Mouse (Mus musculus): ENCODE data around the gene Btbd6.

The Btbd6 gene

DNA sequence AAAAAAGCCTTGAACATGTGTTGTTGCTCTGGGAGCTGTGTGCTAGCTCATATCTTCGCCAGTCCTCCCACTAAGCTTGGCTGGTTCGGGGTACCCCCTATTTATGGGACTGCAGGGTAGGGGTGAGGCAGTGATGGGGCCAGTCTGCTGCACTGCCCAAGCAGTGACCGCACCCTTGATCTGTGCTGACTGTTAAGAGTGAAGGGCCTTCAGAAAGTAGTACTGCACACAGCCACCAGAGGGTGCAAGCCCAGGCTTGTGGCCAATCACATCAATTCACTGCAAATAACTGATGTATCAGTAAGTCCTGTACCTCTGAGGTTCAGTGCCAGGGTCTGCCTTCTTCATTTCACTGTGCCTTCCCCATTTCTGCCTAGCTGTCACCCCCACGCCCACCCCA, 20.5 kb upstream of the Btbd6 start:
- peak; percentile 85 for DNase-seq

DNA sequence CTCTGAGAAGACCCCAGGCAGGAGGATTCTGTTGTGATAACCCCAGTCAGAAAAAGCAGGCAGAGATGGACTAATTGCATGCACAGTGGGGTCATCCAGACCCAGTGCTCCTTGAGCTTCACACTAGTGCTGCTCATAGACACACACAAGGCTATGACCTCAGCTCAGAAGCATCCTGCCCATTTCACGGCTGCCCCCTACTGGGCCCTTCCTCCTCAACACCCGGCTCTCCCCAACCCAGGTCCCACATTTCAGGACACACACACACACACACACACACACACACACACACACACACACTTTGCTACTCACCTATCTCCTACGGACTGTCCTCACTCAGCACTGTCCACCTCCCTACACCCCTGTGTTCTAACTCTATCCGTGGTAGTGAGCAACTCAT, 18.0 kb upstream of the Btbd6 start:
- DNase-seq, result no peak

DNA sequence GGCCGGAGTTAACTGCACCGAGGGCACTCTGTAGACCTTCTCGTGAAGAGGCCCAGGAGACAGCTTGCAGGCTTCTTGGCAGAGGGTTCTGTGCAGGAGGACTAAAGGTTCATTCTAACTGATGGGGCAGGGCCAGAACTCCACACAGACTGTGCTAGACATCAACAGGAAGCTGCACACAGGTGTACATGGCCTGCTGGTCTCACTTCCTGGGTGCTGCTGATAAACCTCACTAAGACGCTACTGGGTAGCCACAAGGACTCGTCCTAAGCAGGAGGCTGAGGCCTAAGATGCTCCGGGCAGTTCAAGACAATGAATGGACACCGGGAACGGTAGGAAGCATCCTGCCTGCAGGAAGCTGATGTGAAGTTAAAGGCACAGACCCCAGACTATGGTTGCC, 16.9 kb upstream of the Btbd6 start:
- DNase-seq, result no peak

DNA sequence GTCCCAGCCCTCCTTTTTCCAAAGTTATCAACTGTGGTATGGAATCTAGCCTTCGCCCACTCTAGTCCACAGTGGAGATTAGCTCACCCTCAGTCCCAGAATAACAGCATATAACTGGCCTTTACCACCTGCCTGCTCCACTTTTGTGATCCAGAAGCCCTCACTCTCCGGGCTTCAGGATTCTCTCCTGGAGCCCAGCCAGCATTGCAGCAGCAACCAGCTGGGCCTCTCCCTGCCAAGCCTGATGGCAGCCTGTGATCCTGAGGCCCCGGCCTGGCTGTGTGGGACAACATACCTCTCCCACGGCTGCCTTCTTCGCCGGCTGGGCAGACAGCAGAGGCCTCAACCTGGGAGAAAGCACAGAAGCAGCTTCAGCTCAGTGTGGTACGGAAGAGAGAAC, 14.9 kb upstream of the Btbd6 start:
- DNase-seq, result no peak

DNA sequence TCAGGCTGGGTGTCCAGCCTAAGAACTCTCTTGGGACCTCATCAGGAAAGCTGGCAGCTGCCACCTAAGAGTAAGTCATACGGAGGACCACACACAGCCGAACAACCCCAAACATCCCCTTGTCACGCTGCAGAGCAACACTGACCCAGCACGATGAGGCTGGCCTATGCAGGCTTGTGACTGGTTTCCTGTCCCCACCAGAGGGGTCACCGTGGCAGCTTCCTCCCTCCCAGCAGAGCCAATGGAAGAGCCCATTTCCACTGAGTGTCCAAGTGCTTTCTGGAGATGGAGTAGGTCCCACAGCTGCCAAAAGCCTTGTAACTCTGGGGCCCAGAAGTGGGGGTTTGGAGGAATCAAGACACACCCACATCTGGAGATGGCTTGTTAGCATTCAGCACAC, 14.4 kb upstream of the Btbd6 start:
- no peak for DNase-seq

DNA sequence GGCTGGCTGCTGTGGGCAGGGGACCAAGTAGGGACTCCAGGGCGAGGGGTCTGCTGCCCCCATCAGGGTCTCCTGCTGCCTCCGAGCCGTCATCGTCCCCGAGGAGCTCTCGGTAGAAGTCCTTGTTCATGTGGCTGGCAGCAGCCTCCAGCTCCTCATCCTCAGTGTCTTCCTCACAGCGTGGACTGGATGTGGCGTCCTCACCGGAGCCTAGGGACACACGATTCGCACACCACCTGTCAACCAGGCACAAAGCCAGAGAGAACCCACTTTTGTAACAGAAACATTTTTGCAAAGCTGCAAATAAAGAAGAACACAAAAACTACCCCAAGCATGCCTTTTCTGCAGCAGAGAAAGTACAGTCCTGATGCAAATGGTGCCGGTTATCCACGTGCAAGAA, 10.5 kb upstream of the Btbd6 start:
- DNase-seq, result no peak

DNA sequence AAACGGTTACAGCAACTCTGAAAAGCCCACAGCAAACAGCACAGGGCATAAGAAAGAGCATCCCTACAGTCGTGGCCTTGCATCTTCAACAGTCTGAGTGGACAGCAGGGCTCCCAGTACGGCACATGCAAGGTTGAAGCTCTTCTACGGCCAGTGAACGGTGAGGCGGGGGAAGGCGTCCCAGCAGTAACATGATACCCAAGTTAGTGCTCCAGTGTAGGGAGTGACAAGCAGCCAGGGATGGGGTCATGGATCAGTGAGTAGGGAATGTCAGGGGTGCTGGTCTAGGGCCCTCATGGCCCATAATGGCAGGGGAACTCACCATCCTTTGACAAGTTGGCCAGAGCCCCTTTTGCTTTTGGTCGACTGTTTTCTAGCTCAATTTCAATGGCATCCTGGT, 7.3 kb upstream of the Btbd6 start:
- no peak for DNase-seq

DNA sequence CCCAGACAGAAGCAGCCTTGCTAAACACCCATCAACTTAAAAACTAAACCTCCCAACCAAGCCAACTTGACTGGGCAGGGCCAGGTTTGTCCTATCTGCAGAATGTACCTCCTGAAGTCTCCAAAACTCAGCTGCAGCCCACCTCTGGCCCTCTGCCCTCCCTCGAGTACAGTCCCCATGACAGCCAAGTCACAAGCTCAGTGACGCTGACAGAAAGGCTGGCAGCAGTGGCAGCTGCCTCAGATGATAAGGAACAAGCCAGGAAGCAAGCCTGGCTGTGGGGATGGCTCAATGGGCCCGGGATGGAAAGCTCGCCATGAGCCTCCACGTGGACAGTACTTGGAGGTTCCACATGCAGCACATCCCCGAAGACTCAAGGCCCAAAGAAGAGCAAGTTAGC, 6.7 kb upstream of the Btbd6 start:
- no peak for DNase-seq

DNA sequence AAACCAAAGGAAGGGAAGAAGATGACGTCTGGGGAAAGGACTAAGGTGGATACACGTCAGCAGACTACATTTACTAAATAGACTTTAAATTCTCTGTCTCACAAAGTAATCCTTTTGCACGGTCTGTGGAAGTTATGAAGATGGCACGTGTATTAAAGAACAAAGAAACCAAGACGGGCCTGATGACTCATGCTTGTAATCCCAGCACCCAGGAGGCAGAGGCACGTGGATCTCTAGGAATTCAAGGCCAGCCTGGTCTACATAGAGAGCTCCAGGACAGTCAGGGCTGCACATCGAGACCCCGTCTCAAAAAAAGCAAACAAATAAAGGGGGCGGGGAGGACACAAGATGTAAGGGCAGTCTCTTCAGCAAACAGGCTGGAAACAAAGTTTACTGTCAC, 1.5 kb upstream of the Btbd6 start:
- DNase-seq, result no peak

DNA sequence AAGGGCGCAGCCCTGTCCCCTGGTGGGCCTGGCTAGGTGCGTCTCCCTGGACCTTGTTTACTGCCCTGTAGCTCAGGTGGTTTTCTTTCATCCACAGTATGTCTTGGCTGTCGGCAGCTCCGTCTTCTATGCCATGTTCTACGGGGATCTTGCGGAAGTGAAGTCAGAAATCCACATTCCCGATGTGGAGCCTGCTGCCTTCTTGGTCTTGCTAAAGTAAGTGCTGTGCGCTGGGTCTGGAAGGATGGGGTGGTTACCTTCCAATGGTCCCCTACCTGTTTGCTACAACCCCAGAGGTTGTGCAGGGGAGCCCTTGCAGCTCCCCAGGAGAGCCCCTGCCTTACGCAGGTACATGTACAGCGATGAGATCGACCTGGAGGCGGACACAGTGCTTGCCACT, 874 bp downstream of the Btbd6 start:
- no peak for DNase-seq

DNA sequence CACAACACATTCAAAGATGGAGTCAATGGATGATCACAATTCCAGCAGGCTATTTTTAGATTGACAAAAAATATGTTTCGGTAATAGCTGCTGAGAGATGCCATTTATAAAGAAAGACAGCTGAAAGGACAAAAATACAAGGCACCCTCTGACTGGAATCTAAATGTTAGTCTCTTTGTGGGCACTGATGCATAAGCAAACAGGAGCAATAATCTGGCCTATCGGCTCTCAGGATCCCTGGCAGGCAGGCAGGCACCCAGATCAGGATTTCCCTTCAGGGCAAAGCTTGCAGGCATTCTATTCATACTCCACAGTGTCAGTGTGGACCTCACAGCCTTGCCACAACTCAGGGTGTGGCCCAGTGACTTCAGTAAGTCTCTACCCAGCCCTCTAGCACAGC, 5.7 kb downstream of the Btbd6 start:
- DNase-seq, result no peak

DNA sequence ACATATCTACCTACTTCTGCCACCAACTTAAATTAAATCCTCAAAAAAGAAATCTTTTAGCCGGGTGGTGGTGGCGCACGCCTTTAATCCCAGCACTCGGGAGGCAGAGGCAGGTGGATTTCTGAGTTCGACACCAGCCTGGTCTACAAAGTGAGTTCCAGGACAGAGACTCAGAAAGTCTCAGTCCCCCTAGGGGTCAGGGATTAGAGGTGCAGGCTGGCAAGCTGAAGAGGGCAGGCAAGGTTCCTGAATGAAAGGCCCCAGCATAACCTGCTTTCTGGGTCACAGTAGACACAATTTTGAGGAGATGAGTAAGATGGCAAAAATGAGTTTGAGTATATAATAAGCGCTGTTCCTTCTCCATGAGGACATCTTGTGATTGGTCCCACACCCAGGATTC, 9.1 kb downstream of the Btbd6 start:
- DNase-seq, result no peak

DNA sequence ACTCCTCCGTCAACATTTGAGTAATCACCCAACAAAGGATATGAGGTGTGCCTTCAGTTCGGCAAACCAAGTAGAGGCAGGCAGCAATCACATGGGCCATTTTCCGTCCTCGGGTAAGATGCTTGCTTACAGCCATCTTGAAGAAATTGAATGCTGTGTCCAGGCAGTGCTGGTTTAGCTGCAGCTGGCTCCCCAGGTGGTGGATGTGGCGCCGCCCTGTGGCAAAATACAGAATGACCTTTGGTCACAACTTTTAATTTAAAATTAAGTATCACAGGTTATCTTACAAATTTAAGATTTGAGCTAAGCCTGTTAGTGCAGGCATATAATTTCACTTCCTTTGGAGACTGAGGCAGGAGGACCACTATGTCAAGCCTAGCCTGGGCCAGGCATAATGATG, 11.6 kb downstream of the Btbd6 start:
- DNase-seq, result no peak

DNA sequence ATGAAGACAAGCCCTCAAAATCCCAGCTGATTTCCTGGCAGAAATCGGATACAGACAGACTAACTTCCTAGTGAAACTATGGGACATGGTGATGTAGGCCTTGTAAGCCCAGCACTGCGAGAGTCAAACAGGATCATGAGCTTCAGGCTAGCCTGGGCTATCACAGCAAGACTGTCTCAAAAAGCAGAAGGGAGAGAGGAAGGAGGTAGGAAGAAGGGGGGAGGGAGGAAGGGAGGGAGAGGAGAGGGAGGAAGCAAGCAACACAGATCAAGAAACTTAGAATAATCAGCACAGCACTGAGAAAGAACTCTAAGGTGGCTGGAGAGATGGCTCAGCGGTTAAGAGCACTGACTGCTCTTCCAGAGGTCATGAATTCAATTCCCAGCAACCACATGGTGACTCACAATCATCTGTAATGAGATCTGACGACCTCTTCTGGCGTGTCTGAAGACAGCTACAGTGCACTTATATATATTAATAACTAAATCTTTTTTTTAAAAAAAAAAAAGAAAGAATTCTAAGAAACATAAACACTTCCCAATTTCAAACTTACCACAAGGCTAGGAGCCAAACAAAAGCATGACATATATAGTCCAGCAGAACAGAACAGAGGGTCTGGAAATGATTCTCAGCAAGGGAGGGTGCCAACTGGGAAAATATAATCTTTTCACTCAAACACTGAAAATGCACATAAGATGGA, 14.6 kb downstream of the Btbd6 start:
- DNase-seq, result no peak

DNA sequence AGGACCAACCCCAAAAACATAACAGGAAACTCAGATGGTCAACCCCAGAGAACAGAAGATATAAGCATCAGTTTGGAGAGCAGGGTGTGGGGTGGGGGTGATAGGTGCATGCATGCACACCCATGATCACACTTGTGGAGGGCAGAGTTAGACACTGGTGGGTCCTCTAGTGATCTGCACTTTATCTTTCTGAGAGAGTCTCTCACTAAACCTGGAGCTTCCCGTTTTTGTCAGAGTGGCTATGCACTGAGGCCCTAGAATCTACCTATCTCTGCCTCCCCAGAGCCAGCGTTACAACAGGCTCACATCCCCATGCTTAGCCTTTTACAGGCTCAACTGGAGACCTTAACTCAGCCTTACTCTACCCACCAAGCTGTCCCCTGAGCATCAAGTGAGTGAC, 15.2 kb downstream of the Btbd6 start:
- no peak for DNase-seq

DNA sequence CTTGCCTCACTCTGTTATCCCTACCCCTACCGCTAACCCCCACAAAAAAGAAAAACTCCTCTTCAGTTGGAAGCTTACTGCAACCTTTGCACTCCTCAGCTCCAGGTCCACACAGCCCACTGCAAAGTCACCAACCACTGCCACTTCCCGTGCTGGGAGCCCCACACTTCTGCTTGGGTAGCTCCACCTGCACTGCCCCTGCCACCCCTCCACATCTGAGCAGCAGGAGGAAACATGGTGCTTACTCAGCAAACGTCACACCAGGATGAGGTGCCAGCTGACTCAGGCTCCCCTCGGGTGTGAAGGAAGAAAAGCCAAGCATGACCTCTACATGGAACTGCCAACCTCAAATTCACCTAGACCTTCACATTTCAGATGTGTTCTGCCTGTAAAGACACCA, 17.9 kb downstream of the Btbd6 start:
- DNase-seq, result no peak

DNA sequence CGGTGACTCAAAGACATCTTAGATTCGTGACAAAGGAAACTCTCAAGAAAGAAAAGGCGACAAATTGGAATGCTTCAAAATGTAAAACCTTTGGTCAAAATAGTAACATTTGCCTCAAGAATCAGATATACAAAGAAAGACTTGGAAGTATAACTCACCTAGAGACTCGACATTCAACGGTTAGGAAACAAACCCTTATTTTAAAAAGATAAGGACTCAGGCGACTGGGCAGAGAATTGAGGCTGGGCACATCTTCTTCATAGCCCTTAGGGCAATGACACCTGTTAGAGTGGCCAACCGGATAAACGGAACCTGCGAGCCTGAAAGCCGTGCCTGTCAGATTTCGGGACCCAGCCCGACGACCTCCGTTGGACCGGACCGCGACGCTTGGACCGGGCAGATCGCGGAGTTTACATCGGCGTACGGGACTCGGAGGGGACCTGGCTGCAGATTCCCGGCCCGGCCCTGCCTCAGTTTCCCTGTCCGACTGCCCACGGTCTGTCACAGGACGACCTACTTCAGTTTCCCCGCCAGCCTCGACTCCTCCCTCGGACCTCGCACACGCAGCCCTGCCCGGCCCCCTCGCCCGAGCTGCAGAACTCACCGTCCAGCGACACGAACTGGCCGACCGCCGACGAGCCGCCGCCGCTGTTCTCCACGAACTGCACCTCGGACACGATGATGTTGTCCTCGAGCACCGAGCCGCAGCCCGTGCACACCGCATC, 23.4 kb downstream of the Btbd6 start:
- no peak for DNase-seq

DNA sequence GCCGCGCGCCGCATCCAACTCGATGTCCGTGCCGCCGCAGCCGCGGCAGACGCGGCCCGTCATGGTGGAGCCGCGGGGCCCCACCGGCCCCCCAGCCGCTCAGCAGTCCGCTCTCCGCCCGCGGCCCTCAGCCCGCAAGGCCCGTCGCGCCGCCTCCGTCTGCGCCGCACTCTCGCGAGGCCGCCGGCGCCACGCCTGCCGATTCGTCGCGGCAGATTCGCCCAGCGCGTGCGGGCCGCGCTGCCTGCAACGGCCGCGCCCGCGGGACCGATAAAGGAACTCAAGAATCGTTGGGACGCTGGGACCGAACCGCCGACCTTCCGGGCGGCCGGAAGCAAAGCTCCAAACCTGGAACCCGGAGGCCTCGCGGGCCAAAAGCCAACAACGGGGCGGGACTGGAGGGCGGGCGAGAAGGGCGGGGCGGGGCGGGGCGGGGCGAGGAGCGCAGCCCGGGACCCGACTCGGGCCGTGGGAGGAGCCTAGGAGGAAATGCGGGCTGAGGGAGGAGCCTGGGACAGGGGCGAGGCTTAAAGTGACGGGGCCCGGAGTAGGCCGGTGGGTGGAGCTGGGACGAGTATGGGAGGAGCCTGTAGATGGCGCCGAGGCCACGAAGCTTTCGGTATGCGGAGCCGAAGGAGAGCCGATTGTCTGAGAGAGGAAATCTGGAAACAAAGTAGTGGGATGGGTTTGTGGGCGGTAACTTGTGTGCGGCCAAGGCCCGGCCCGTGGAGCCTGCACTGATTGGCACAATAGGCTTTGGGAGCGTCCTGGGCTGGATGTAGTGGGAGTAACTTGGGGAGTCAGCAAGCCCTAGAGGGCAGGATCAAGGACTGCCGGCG, 24.2 kb downstream of the Btbd6 start, which contains the start of gene Brf1:
Brf1 (minus strand) TSS at position 411 of the 839 bp plus-strand sequence.
- DNase-seq, result peak; percentile 98

DNA sequence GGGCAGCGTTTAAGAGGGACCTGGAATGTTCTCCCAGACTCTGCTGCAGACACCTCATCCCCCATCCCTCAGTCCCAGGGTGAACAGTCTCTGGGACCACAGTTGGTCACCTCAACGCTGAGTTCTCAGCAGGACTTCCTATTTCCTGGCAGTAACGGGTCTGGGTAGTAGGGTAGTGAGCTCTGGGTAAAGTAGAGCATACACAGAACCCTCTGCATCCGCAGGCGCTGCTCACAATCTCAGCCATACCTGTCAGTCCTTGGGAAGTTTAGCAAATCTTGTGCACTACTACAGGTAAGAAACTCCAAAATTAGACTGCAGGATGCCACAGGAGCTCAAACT, 24.8 kb downstream of the Btbd6 start:
- DNase-seq, result no peak

DNA sequence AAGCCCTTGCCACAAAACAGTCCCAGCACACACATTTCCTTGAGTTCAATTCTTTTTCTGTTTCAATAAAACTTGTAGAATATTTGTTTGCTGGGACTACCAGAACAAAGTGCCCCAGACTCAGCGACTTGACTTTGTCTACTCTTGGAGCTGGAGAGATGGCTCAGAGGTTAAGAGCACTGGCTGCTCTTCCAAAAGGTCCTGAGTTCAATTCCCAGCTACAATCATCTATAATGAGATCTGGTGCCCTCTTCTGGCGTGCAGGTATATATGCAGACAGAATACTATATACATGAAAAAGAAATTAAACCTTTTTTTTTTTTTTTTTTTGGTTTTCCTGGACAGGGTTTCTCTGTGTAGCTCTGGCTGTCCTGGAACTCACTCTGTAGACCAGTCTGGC, 26.4 kb downstream of the Btbd6 start:
- no peak for DNase-seq

DNA sequence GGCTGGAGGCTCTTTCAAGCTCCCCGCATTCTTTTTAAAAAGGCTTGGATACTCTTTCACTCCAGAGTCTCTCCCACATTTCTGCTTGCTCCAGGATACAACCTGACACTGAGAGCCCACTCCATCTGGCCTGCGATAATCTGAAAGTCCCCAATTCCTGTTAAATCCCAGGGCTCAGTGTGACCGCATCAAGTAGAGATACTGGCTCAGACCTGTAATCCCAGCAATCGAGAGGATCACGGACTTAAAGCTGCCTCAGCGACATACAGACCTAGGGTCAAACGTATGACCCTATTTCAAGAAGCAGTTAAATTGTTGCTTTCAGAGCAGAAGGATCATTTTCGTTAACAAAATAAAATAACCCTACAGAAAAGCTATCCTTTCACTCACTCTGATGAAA, 27.7 kb downstream of the Btbd6 start:
- no peak for DNase-seq

DNA sequence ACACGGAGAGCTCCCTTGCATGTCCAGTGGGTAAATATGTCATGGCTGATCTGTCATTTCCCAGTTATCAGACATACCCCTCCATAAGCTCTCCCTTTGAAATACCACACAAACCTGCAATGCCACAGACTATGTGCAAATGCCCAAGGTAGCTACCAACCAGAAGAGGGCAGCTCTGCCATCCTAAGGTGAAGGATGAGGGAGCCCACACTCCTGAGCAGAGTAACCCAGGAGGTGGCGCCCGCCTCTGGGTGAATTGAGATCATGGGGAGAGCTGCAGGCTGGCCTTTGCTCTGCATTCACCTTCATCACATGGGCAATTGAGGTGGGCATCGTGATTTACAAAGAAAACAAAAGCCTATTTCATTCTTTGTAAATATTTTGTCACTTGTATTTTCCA, 28.7 kb downstream of the Btbd6 start:
- DNase-seq, result peak; percentile 91

DNA sequence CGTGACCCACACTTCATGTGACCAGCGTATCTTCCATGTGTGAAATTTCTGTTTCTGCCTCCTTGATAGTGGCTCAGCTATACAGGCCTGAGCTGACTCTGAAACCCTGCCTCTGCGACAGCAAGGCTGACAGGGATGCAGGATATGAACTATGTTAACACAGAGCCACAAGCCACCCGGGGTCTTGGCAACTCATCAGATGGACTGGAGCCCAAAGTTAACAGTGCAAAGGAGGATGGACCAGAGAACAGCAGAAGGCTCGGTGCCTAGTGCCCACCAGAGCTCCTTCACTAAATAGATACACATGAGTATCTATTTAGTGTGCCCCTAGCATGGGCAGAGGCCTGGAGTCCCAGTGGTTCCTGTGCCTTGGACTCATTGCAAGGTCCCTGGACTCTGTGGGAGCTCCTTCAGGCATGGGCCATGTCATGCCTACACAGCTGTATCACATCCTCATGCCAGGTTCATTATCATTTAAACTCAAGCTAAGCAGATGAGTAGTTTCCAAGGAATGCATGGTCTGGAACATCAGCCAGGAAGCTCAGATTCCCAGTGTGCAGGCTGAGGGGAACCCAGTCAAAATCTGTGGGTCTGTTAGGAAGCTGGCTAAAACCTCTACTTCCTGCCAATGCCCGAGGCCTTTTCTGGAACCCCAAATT, 35.5 kb downstream of the Btbd6 start:
- DNase-seq, result peak; percentile 54

DNA sequence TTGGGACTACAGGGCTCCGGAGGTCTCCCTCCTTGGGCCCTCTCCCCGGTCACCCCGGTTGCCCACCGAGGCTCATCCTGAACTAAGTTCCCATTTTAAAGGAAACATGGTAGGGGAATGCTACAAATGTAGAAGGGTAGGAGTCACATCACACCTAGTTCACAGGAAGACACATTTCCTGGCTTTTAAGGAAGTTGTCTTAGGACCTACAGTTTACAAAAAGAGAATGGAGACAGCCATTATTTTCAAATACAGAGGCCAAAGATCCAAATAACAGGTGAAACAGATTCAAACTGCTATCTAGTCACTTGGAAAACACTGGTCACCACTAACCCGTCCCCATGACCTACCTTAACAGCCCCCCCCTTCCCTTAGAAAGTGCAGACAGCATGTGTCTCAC, 36.2 kb downstream of the Btbd6 start:
- no peak for DNase-seq
